Mouse (Mus musculus): ENCODE data around the gene Gm17482.

Gm17482 gene

GRCm38 (mm10) chr6:115291823-115292222 is 64.7 kb downstream of the Gm17482 start:
- DNase-seq (ENCODE audit: low read depth) = no peak

GRCm38 (mm10) chr6:115292621-115293020 is 65.5 kb downstream of the Gm17482 start:
- no peak for DNase-seq (ENCODE audit: low read depth)

- DNase-seq (ENCODE audit: low read depth) = no peak
Observed at GRCm38 (mm10) chr6:115293877-115294276, 66.7 kb downstream of the Gm17482 start.

- no peak for DNase-seq (ENCODE audit: low read depth)
Observed at GRCm38 (mm10) chr6:115307134-115307533, 80.0 kb downstream of the Gm17482 start.
